Mouse (Mus musculus): ENCODE measurements around the gene Ncln. TPM values are rescaled to one million over a fixed set of nuclear protein-coding genes. Genes with fewer than 3 reads are reported as not detected.

The Ncln gene
- polyA plus RNA-seq, 1 experiment from 2014 or later = 39.4 TPM

DNA sequence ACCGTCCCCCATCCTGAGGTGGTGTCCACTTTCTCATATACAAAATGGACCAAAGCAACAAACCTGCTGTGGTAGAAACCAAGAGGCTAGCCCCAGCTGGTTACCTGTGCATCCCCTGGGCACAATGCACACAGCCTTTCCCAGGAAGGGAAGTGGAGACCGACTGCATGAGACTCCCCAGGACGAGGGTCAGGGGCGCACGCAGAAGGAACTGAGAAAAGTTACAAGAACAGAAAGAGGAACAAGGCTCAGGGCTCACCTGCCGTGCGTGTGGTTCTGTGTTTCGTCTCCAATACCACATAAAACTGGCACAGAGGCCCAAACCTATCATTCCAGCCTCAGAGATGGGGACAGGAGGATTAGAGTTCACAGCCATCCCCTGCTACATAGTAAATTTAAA lies 21.0 kb upstream of the Ncln start:
- DNase-seq (ENCODE audit: low spot score) = no peak

DNA sequence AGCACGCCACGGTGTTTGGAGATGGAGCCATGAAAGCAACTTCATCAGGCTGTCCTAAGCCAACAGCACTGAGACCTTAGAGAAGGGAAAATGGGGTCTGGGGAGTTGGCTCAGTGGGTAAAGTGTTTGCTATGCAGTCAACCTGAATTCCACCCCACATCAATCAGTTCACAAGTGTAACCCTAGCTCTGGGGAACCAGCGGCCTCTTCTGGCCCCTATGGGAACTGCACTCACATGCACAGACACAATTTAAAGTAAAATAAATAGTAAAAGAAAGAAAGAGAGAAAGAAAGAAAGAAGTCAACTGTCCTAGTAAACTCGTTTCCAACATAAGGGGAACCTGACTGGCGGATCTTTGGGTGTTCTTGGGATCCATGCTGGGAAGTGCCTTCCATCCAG lies 17.6 kb upstream of the Ncln start:
- no peak for DNase-seq (ENCODE audit: low spot score)

DNA sequence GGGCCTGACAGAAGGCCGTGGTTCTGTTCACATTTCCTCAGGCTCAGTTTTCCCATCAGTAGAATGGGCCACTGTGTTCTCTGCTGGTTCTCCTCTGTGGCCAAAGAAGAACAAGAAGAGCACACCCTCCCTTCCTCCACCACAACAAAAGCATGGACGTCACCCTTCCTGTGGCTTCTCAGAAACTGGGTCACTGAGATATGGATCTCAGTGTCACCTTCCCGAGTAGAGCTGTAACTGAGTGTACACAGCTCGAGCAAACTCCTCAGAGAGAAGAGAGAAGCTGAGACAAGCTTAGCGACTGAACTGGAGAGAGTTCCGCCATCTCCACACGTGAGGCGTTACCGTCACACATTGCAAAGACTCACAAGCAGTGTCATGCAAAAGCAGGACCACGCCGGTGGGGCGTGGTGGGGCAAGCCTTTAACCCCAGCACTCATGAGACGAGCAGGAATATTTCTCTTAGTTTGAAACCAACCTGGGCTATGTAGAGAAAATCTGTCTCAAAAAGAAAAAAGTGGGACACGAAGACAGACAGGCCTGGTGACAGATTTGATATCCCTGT lies 14.1 kb upstream of the Ncln start:
- DNase-seq (ENCODE audit: low spot score) = peak; percentile 77

DNA sequence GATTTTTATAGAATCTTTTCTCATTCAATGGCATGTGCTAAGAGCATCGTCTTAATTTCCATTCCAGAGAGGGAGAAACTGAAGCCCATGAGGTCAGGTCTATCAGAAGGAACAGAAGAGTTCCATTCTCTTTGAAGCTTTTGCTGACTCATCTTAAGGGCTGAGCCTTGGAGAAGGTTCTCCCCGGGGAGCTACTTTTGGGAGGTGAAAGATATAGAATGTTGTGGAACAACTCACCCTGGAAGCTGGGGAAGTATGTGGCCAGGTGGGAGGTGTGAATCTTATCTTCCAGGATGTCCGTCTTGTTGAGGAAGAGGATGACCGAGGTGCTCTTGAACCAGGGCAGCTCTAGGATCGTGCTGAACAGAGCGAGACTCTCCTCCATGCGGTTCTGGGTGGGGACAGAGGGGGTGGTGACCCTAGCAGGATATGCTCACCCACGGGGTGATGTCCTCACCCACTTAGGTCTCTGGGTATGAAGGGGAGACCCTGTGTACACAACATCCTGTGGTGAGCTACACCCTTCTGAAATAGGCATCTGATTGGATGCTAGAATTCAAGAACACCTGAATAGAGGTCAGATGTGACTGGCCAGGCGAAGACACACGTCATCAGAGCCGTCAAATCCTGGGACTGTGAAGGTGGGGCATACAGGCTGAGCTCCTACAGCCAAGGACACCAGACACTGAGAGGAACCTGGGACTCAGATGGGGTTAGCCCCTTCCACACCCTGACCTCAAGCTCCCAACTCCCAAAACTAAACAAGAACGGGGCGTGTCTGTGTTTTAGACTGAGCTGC lies 11.7 kb upstream of the Ncln start:
- DNase-seq (ENCODE audit: low spot score) = no peak

DNA sequence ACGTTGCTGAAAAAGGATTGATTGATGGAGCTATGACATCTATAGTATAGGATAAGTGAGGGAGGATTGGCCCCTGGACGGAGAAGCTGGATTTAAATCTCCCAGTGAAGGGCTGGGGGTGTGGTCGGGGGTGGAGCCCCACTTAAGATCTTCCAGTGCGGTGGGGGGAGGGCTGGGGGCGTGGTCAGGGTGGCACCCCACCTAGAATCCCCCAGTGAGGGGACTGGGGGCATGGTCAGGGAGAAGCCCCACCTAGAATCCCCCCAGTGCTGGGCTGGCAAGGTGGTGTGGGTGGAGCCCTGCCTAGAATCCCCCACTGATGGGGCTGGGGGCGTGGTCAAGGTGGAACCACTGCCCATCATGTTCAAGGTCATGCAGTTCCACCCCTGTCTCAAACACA lies 10.9 kb upstream of the Ncln start:
- DNase-seq (ENCODE audit: low spot score) = no peak

DNA sequence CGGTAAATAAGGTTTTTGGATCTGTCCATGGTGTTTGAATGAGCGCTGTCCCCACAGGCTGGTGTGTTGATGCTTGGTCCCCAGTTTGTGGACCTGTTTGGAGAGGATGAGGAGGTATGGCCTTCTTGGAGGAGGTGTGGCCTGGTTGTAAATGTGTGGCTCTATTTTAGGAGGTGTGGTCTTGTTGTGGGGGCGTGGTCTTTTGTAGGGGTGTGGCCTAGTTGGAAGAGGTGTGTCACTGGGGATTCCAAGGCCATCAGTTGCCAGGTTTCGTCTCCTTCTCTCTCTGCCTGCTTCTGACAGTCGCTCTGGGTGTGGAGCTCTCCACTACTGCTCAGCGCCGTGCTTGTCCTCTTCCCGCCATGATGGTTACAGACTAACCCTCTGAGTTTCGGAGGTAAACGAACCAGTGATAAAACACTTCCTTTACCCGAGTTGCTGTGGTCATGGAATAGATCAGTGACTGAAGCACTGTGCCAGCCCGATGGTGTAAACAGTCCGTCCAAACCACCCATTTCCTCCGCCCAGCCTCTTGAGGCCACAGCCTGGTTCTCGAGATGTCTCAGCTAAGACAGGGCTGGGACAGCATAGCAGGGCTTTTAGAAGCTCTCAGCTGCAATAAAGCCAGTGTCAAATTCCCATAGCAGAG lies 8.9 kb upstream of the Ncln start:
- no peak for DNase-seq (ENCODE audit: low spot score)

DNA sequence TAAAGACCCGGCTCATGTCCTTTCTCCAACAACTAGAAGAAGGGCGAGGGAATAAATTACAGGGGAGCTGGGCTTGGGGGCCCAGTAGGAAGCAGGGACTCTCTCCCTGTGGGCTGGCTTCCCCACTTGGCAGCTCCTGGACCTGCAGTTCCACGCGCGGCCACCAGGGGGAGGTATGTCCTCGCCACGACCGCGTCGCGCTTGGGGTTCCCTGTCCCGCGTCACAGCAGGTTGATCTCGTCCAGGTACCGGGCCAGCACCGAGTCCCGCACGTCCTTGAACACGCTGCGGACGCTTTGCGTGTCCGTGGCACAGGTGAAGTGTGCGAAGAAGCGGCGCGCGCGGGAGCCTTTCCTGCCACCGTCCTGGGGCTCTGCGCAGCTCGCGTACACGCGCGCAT lies 6.5 kb upstream of the Ncln start:
- DNase-seq (ENCODE audit: low spot score) = peak; percentile 81

DNA sequence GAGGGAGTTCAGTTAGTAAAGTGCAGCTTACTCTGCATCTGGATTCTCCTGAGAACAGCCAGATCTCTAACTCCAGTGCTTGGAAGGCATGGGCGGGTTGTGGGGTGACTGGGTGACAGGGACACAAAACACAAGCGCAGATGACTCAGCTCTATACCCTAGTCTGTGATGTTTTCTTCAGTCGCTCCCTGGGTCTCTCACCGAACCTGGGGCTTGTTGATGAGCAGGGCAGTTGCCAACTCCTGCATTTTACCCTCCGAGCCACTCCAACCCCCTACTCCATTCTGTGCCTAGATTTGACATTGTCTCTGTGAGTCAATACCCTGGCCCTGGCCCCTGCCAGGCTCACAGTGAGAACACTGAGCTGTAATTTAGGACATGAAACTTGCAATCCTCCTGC lies 5.7 kb upstream of the Ncln start:
- no peak for DNase-seq (ENCODE audit: low spot score)

DNA sequence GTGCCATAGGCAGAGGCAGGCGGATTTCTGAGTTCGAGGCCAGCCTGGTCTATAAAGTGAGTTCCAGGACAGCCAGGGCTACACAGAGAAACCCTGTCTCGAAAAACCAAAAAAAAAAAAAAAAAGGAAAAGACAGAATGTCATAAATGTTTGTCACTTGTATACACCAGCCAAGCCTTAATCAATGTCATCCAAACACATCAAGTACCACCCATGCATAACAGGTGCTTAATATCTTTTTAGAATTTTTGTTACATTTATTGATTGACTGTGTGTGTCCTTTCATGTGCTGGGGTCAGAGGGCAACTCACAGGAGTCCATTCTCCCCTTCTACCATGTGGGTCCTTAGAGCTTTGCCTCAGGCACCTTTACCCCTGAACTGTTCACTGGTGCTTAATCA lies 3.8 kb upstream of the Ncln start, which contains the start of gene S1pr4:
Gene S1pr4 (minus strand): TSS at position 101 of the 400 bp plus-strand sequence.
- DNase-seq (ENCODE audit: low spot score) = no peak

DNA sequence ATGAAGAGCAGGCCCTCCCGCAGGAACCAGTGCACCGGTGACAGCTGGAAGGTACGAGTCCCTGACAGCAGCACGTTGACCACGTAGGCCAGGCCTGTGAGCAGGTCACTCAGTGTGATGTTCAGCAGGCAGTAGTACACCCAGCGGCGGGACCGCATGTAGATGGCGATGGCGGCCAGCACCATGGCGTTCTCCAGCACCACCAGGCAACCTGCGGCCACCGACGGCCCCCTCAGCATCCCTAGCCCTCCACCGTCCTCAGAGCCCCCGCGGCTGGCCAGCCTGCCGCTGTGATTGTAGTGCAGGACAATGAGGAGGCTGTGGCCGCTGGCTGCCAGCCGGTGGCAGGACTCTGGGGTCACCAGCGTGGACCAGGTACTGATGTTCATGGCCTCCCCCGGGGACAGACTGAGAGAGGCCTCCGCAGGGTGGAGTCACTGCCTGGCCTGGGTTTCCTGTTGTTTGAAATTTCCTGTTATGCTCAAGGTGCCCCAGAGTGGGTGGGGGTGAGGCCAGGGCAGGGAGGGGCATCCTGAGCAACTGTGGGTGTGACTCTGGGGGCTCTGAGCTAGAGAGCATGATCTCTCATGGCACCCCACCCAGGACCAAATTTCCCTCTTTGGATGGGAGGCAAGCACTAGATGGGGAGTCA lies 3.2 kb upstream of the Ncln start:
- peak; percentile 85 for DNase-seq (ENCODE audit: low spot score)

DNA sequence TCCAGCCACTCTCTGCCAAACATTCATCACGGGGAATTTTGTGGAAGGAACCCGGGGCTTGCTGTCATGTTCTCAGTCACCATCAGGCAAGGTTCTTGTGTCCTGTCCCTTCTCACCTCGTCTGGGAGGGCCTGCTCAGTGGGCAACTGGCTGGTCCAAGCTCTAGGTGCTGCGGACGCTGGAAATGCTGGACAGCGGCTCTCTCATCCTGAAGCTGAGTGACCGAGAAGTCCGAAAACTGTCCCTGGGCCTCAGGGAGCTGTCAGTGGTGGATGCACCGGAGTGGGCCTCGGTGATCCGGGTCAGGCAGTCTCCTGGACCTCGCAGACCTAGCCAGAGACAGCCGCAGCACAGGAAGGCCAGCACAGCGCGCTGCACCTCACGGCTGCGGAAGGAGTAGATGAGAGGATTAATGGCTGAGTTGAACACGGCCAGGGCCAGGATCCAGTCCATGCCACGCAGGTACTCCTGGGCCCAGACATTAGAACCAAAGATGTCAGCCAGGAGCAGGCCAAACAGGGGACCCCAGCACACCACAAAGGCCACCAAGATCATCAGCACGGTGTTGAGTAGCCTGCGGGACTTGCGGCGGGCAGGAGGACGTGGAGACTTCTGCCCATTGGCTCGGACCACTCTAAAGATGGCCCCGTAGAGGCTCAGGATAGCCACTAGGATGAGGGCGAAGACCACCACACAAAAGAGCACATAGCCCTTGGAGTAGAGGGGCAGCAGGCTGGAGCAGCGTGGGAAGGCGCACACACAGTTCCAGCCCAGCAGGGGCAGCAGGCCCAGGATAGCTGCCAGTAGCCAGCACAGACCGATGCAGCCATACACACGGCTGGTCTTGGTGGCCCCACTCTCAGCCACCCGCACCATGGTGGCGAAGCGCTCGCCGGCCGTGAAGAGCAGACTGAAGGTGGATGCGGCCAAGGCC lies 2.4 kb upstream of the Ncln start:
- no peak for DNase-seq (ENCODE audit: low spot score)

DNA sequence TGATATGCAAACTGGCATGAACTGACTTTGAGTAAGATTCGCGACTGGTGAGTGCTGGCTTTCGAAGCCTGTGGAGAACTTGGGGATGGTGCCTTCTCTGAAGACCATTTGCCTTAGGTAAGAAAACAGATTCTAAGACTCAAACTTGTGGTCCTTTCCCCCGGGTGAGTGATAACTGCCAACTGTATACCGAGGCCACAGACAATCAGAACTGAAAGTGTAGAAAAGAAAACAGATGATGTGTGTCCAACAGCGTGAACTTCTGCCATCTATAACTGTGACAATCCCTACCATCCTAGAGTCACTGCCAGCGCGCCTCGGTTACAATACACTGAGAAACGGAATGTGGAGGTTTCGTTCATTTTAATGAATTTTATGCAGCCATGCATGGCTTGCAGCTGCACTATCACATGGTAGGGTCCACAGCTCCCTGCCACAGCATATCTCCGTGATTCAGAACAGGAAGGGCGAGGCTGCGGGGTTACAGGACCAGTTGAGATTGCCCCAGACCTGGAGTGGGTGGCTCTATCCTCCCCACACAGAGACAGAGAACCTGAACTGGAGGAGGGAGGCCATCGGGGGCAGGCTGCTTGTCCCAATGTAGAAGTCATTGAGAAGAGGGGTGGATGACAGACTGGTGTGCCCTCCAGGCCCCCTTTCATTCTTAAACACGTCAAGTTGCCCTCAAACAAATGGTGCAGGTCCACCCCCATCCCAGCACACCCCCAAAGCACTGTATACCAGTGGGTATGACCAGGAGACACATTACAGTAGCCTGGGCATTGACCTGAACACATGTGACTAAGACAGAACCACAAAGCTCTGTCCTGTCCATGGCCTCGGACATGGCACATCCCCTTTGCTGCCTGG lies 1.4 kb upstream of the Ncln start:
- no peak for DNase-seq (ENCODE audit: low spot score)

DNA sequence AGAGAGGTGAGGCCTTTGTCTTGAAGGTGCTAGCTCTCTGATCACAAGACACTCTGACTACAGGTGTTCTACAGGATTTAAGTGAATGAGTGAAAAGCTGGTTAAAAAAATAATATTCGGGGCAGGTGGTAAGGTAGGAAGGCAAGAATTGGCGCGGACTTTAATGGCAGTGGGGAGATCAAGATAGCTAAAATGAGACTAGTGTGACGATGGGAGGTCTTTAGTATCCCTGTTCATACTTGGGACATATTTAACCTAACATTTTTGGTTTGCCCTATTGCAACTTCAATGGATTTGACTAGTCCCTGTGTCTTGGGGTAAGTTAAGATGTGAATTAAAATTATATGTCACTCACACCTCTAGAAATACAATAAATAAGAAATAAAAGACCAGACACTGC lies 777 bp upstream of the Ncln start:
- no peak for DNase-seq (ENCODE audit: low spot score)

DNA sequence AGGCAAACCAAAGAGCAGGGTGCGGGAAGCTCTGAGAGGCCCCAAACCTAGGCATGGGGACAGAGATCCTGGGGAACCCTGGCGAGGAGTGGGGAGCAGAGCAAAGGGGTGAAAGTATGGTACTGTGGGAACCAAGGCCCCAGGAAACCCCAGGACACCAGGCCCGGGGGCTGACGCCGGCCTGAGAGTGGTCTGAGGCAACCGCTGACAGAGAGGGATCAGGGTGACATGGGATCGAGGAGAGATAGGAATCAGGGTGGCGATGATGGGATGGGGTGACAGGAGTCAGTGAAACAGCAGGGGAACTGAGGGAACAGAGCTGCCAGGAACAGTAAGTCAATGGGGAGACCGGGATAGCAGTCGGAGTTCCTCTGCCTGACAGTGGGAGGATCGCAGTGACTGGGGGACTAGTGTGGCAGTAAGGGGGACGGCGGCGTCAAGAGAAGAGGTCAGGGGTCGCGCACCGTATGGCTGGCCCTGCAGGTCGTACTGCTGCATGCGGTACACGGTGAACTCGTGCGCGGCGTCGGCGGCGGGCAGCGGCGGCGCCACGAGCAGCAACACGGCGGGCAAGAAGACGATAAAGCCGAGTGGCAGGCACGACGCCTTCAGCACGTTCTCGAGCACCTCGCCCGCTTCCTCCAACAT lies 452 bp downstream of the Ncln start:
- DNase-seq (ENCODE audit: low spot score) = no peak

DNA sequence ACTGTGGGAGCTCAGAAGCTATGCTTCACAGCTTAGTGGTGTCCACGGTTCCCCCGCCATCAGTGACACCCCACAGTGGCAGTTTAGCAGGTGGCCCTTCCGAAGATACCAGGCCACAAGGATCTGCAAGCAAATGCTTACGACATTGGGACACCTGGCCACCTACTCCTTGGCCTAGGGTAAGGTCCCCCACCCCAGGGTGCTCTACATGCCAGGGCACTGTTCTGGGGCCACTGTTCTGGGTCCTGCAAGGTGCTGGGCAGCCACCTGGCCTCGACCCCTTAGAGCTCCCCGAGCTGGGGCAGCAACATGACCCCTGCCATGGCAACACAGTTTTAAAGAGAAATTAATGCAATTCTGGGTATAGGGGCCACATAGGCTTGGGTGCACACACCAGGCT lies 1.0 kb downstream of the Ncln start:
- DNase-seq (ENCODE audit: low spot score) = no peak

DNA sequence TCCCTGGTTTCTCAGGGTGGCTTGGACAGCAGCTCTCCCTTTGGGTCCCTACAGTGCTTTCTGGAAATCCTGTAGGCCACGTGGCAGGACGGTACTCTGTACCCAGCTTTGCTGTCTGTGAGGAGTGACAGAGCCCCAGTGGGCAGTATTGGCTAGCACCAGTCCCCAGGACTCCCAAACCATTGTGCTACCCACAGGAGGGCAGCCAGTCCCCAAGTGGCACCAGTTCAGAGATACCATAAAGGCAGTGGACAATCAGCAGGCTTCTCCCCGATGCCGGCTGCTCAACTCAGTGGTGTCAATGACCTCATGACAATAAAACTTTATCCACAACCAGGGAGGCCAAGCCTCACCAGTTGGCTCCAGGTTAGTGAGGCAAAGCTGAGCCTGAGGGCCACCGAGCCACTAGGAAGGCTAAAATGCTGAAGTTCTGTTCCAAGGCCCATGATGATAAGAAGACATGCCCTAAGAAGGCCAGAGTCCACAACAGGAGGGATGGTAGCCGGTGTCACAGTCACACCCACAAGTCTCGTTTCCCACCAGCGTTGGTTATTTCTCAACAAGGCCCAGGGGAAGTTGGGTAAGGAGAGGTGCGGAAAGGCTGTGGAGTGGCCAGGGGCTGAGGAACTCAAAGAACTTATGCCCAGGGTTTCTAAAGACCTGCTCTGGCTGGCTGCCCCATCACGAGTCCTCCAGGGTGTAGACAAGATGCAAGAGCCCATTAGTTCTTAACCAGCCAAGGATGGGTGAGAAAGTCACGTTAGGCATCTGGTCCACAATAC lies 1.7 kb downstream of the Ncln start:
- DNase-seq (ENCODE audit: low spot score) = no peak

DNA sequence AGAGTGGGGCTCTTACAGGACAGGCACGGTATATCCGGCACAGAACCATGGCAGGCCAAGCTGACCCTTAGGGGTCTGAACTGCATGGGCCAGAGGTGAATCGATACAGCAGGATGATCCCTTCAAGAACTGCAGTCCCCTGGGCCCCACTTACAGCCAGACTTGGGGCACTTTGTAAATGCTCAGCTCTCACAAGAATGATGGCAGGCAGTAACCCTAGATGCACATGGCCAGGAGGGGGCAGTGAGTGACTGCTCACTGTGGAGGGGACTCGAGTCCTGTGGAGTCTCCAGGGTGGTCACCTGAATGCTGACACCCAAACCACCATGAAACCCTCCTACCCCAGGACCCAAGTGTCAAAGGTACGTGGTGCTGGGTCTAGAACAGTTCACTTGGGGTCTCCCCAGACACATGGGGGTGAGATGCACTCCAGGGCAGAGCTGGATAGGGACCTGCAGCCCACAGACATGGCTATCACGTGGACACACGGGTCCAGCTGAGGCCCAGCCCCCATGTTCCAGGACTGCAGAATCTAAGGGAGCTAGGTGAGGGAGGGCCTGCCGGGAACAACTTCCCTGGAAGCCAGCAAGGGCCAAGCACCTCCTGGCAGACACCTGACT lies 2.5 kb downstream of the Ncln start:
- DNase-seq (ENCODE audit: low spot score) = peak; percentile 41

DNA sequence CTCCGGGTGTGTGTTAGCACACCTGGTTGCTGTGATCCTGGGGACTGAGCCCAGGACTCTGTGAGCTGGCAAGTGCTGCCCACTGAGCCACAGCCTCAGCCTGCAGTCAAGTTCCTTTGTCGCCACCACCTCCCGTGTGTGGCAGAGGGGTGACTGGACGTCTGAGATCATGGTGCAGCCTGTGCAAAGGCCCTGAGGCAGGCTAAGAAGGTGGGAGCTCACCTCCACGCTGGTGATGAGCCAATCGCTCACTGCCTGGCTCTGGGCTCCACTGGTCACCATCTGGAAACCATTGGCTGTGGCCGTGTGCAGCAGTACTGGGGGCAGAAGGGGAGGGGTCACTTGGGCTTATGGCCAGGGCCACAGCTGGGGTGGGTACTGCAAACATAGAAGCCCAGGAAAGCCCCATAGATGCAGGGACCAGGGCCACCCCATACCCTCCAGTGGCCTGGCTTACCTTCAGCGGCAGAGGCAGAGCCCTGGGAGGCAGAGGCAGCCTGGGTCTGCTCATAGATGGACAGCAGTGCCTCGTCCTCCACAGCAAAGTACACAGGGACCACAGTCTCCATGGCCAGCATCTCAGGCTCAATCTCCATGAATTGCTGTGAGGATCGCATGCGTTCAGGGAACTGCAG lies 3.5 kb downstream of the Ncln start:
- DNase-seq (ENCODE audit: low spot score) = no peak

Measured in thymus, postnatal 0 days (tissue).